Mouse (Mus musculus) intestine, embryonic 14.5 days (tissue): ENCODE data around the gene Gm15448. TPM values are rescaled to one million over a fixed set of nuclear protein-coding genes. Genes with fewer than 3 reads are reported as not detected.

ENCODE experiments used
- polyA plus RNA-seq: library from polyadenylated mRNA; unstranded; fragments of >200 nt; fragmentation: Nextera tagmentation; extraction: Ambion mirVana; gene quantifications from 2 replicates; pipeline ENCODE4 v1.2.1, GENCODE M21; 2014

The Gm15448 gene
- polyA plus RNA-seq, 1 experiment from 2014 or later = not detected

Other genes with a start within 250 kb of the Gm15448 start
- gene Oscar, start 209.5 kb downstream of the Gm15448 start, polyA plus RNA-seq = 0.09 and 0.16 TPM in 2 replicates
- 577 and 640 TPM in 2 replicates for gene Ndufa3, start 208.3 kb downstream of the Gm15448 start, polyA plus RNA-seq
- 19.1 and 23.4 TPM in 2 replicates for gene Tfpt, start 195.8 kb downstream of the Gm15448 start, polyA plus RNA-seq
- gene Prpf31, start 195.7 kb downstream of the Gm15448 start, polyA plus RNA-seq = 94.8 and 109 TPM in 2 replicates
- gene Cnot3, start 180.4 kb downstream of the Gm15448 start, polyA plus RNA-seq = 65.7 and 71.7 TPM in 2 replicates
- 13.1 and 13.4 TPM in 2 replicates for gene Leng1, start 159.8 kb downstream of the Gm15448 start, polyA plus RNA-seq
- gene Tmc4, start 148.1 kb downstream of the Gm15448 start, polyA plus RNA-seq = 60.5 and 64.1 TPM in 2 replicates
- gene Tsen34, start 132.8 kb downstream of the Gm15448 start, polyA plus RNA-seq = 244 and 253 TPM in 2 replicates
- 38.7 and 43.8 TPM in 2 replicates for gene Mboat7, start 132.2 kb downstream of the Gm15448 start, polyA plus RNA-seq
- gene Rps9, start 121.7 kb downstream of the Gm15448 start, polyA plus RNA-seq = 1,715 and 1,748 TPM in 2 replicates
- 0.77 and 0.81 TPM in 2 replicates for gene Pirb, start 105.3 kb downstream of the Gm15448 start, polyA plus RNA-seq
- 0.07 and 0.19 TPM in 2 replicates for gene Pira2, start 19.4 kb upstream of the Gm15448 start, polyA plus RNA-seq
- gene Gm14548, start 72.4 kb upstream of the Gm15448 start, polyA plus RNA-seq = 0.15 and 0.24 TPM in 2 replicates
- 0.11 and 0.13 TPM in 2 replicates for gene Lilra6, start 89.8 kb upstream of the Gm15448 start, polyA plus RNA-seq
- gene Lair1, start 237.5 kb upstream of the Gm15448 start, polyA plus RNA-seq = 2.1 and 2.3 TPM in 2 replicates